Mouse (Mus musculus) left cerebral cortex, postnatal 14 days (tissue): ENCODE data around the gene Krt81. TPM values are rescaled to one million over a fixed set of nuclear protein-coding genes. Genes with fewer than 3 reads are reported as not detected.

Source experiments
- DNase-seq, 2 experiments: peaks; one replicate each; pipeline ENCODE4 v3.0.0; 2021 to 2022; ENCODE audit warnings: low spot score in 2 of 2, mixed read lengths in 1 of 2
- intact Hi-C: fragments of 180-260 bp; cut with DNase I; formaldehyde crosslinking; loops from one replicate; pipeline ENCODE4 v1.15.1; 2025
- total RNA-seq, 2 experiments: library from RNA; stranded (reverse); gene quantifications; 2 replicates each; pipeline ENCODE4 v1.2.3; 2021

Krt81 gene
- total RNA-seq, 2 experiments from 2014 or later = not detected

- DNase-seq = no peak
- intact Hi-C loops = no loop called here
Measured at GRCm38 (mm10) chr15:101455891-101456290, 7.7 kb downstream of the Krt81 start.

GRCm38 (mm10) chr15:101455292-101455691 lies 8.3 kb downstream of the Krt81 start:
- intact Hi-C loops = no loop called here
- DNase-seq = no peak

GRCm38 (mm10) chr15:101454774-101455173 lies 8.8 kb downstream of the Krt81 start:
- no peak for DNase-seq
- intact Hi-C loops = no loop called here

- intact Hi-C loops = no loop called here
- DNase-seq = peak; percentile 77 to 81
Measured at GRCm38 (mm10) chr15:101453093-101453736, 10.3 kb downstream of the Krt81 start.

- no peak for DNase-seq
- intact Hi-C loops = no loop called here
Measured at GRCm38 (mm10) chr15:101447444-101447843, 16.1 kb downstream of the Krt81 start, which contains the start of gene Krt88. Gene Krt88, plus strand, starts transcription at chr15:101447744.

- intact Hi-C loops = no loop called here
- no peak for DNase-seq
Measured at GRCm38 (mm10) chr15:101446572-101446971, 17.0 kb downstream of the Krt81 start.

- DNase-seq = peak in 1 of 2 experiments; percentile 28
- intact Hi-C loops = no loop called here
Measured at GRCm38 (mm10) chr15:101440837-101441236, 22.7 kb downstream of the Krt81 start.

- DNase-seq = no peak
- intact Hi-C loops = no loop called here
Measured at GRCm38 (mm10) chr15:101438555-101438954, 25.0 kb downstream of the Krt81 start, which contains the start of gene Krt87. Gene Krt87, minus strand, starts transcription at chr15:101438804.

- intact Hi-C loops = no loop called here
- DNase-seq = no peak
Measured at GRCm38 (mm10) chr15:101436611-101437010, 26.9 kb downstream of the Krt81 start.

GRCm38 (mm10) chr15:101424914-101425313 lies 38.6 kb downstream of the Krt81 start:
- DNase-seq = no peak
- intact Hi-C loops = no loop called here

- intact Hi-C loops = no loop called here
- peak; percentile 23 to 30 for DNase-seq
Measured at GRCm38 (mm10) chr15:101420903-101421302, 42.6 kb downstream of the Krt81 start.

- intact Hi-C loops = no loop called here
- peak; percentile 25 to 72 for DNase-seq
Measured at GRCm38 (mm10) chr15:101418950-101419349, 44.6 kb downstream of the Krt81 start.

GRCm38 (mm10) chr15:101414807-101415565 lies 48.6 kb downstream of the Krt81 start:
- DNase-seq = no peak
- intact Hi-C loops = no loop called here

GRCm38 (mm10) chr15:101413916-101414635 lies 49.5 kb downstream of the Krt81 start:
- intact Hi-C loops = no loop called here
- DNase-seq = no peak

GRCm38 (mm10) chr15:101412188-101412587 lies 51.4 kb downstream of the Krt81 start:
- intact Hi-C loops = no loop called here
- DNase-seq = no peak

GRCm38 (mm10) chr15:101410775-101411174 lies 52.8 kb downstream of the Krt81 start, which contains the start of gene Krt7:
Gene Krt7, plus strand, starts transcription at chr15:101411043.
- intact Hi-C loops = no loop called here
- DNase-seq = no peak
